Mouse (Mus musculus) CH12.LX (cell line): Measurements from ENCODE around the gene Dnajc15.

ENCODE experiments used
- CTCF ChIP-seq, 2 experiments: IDR thresholded peaks in 1 of 2; conservative IDR thresholded peaks in 1 of 2; 2 replicates each; pipeline ENCODE4 v1.5.1; 2011 to 2012; ENCODE audit warnings: low read depth in 2 of 2, low read length in 2 of 2, improper control_type of control experiment in 1 of 2, inconsistent platforms in 1 of 2, mild to moderate bottlenecking in 1 of 2, moderate library complexity in 1 of 2
- E2F4 ChIP-seq: IDR thresholded peaks from 2 replicates; pipeline ENCODE4 v1.6.1; 2011; ENCODE audit warnings: low read depth, low read length, improper control_type of control experiment; ENCODE audit not compliant: insufficient replicate concordance
- EP300 ChIP-seq: IDR thresholded peaks from 2 replicates; pipeline ENCODE4 v1.6.1; 2011; ENCODE audit warnings: low read length, improper control_type of control experiment
- HCFC1 ChIP-seq: IDR thresholded peaks from 2 replicates; pipeline ENCODE4 v1.6.1; 2012; ENCODE audit warnings: low read depth, mild to moderate bottlenecking, inconsistent platforms, low read length, improper control_type of control experiment
- MAX ChIP-seq: IDR thresholded peaks from 2 replicates; pipeline ENCODE4 v1.6.1; 2011; ENCODE audit warnings: low read length, improper control_type of control experiment
- MAZ ChIP-seq: IDR thresholded peaks from 2 replicates; pipeline ENCODE4 v1.6.1; 2012; ENCODE audit warnings: low read depth, mild to moderate bottlenecking, inconsistent platforms, low read length, improper control_type of control experiment, moderate library complexity
- MEF2A ChIP-seq: IDR thresholded peaks from 2 replicates; pipeline ENCODE4 v1.6.1; 2014; ENCODE audit warnings: low read depth, mild to moderate bottlenecking, inconsistent platforms, low read length, improper control_type of control experiment, borderline replicate concordance
- PAX5 ChIP-seq: IDR thresholded peaks from 2 replicates; pipeline ENCODE4 v1.6.1; 2012; ENCODE audit warnings: low read length, inconsistent platforms, mixed read lengths
- POLR2A ChIP-seq: IDR thresholded peaks from 2 replicates; pipeline ENCODE4 v1.6.1; 2011; ENCODE audit warnings: low read depth, mild to moderate bottlenecking, improper control_type of control experiment, low read length
- POLR2AphosphoS2 ChIP-seq: IDR thresholded peaks from 2 replicates; pipeline ENCODE4 v1.6.1; 2011; ENCODE audit warnings: low read depth, low read length, improper control_type of control experiment
- SMC3 ChIP-seq: IDR thresholded peaks from 2 replicates; pipeline ENCODE4 v1.6.1; 2011; ENCODE audit warnings: low read depth, low read length, improper control_type of control experiment
- USF1 ChIP-seq: IDR thresholded peaks from 2 replicates; pipeline ENCODE4 v1.6.1; 2014; ENCODE audit warnings: low read depth, mild to moderate bottlenecking, inconsistent platforms, low read length, improper control_type of control experiment
- ZNF384 ChIP-seq: IDR thresholded peaks from 2 replicates; pipeline ENCODE4 v1.6.1; 2012; ENCODE audit warnings: low read depth, low read length, improper control_type of control experiment, inconsistent platforms

DNA sequence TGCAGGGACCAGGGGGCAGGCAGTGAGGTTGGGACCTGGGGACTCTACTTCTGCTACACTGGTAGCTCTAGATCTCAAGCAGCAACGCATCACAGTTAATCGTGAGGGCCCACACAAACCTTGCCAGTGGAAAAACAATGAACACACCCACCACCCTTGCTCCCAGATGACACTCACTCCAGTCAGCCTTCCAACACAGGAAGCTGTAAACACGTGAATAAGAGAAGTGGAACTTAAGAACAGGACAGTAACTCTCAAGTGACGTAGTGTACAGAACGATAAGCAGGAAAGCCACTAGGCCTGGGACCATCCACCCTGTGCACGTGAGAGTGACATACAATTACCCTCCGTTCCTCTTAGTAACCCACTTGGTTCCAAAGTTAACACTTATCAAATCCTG lies 25.1 kb downstream of the Dnajc15 start:
- no peak for TF ChIP-seq HCFC1
- TF ChIP-seq E2F4: no peak
- no peak for TF ChIP-seq ZNF384
- TF ChIP-seq SMC3: no peak
- TF ChIP-seq MAZ: no peak
- no peak for TF ChIP-seq CTCF (conservative IDR thresholded peaks at IDR 0.05 in 1 of 2, IDR thresholded peaks at IDR 0.05 in 1 of 2; ENCODE audit: low read depth in 2 of 2, low read length in 2 of 2)
- TF ChIP-seq POLR2A: no peak
- no peak for TF ChIP-seq MAX
- TF ChIP-seq USF1: no peak
- TF ChIP-seq EP300: no peak
- TF ChIP-seq PAX5: no peak
- TF ChIP-seq POLR2AphosphoS2: no peak
- no peak for TF ChIP-seq MEF2A
